Mouse (Mus musculus): Measurements from ENCODE around the gene Ccdc50. TPM values are rescaled to one million over a fixed set of nuclear protein-coding genes. Genes with fewer than 3 reads are reported as not detected.
A peak's percentile ranks its signal among the peaks of the same experiment; 100 is the strongest.

Gene Ccdc50
- polyA plus RNA-seq, 1 experiment from 2014 or later = 27.3 TPM

DNA sequence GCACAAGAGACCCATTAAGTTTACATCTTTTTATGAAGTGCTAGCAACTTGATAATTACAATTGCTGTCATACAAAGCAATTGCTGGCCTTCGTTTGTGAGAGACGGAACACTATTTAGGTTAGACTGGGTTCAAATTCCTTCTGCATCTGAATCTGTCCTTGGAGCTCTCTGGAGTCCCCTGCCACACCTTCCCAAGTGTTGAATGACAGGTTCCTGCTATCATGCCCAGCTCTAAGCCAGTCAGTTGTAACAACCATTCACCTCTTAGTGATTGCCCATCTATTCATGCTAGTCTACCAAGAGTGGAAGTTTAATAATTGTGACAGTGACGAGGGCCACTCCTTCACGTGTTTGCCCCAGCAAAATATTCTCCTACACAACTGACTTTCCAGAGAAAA is 6.5 kb upstream of the Ccdc50 start:
- Histone ChIP-seq H3K4me2 (no peak overlapping the region), H3K27me3 (no peaks in the 10 kb centered on the region), H3K4me1 (replicated peaks) (no peaks in the 10 kb centered on the region; the same call in 1 of the 2 replicates), H3K27ac (no peak overlapping the region), H3K9ac (no peak overlapping the region), H3K9me3 (replicated peaks) (no peaks in the 10 kb centered on the region), H3K4me3 (no peak overlapping the region), H3K36me3 (no peaks in the 10 kb centered on the region)
- no peak for ATAC-seq (replicated peaks; ENCODE audit: insufficient number of reproducible peaks, insufficient read depth, low FRiP score, low read depth)
- 62% methylated on average over 4 of the region's 4 CpGs for WGBS

DNA sequence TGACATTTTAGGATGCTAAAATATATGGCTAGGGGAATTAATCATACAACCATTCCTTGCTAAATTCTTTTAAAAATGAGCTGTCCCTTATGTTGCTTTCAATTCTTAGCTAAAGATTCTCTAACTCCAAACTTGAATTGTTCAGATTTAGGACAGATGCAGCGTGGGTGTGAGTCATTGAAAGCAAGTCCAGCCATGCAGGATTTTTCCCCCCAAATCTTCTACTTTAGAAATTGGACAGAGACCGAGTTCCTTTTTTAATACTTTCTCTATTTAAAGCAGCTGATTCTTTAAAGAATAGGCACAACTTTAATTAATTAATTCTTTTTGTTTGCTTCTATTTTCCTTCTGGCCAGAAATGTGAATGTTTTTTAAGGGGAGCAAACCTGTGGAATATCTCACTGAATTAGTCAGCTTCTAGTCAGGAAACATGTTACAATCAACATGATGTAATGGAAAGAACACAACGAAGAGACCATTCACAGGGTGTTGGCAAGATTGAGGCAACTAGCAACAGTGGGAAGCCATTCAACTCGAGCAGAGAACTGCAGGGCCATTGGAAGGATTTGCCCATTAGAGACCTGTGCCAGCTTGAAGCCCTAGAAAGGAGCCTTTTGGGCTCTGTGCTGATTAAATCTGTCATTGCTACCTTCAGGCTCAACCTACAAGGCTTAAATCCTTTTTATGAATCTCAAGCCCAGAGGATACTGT is 3.6 kb upstream of the Ccdc50 start:
- no peak overlapping the region for H3K27ac ChIP-seq
- WGBS = 61% methylated on average over 4 of the region's 4 CpGs
- ATAC-seq (replicated peaks; ENCODE audit: insufficient number of reproducible peaks, insufficient read depth, low FRiP score, low read depth) = no peak

DNA sequence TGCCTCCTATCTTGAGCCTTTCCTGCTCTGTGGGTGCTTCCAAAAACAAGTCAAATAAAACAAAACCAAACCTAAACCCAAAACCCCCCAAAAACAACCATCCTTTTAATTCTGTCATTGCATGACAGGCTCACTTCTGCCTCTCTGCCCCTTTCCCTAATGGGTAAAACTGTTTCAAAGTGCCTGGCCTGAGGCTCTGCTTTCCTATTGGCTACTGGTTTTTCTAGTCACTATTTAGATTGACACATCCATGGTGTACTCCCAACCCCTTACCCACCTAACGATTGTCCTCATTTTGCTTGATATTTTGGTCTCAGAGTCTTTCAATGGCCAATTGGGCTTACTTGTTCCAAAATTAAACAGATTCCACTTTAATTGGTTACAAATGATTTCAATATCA is 3.0 kb upstream of the Ccdc50 start:
- Histone ChIP-seq H3K4me2 (no peak overlapping the region), H3K9ac (no peak overlapping the region), H3K4me3 (no peak overlapping the region), H3K27me3 (no peaks in the 10 kb centered on the region), H3K27ac (no peak overlapping the region), H3K4me1 (replicated peaks) (peaks cover 18% of the 10 kb centered on the region), H3K9me3 (replicated peaks) (no peaks in the 10 kb centered on the region), H3K36me3 (no peaks in the 10 kb centered on the region)
- WGBS = 80% methylated on average over 1 of the region's 1 CpGs
- no peak for ATAC-seq (replicated peaks; ENCODE audit: insufficient number of reproducible peaks, insufficient read depth, low FRiP score, low read depth)

More for the DNA sequence above, 3.6 kb upstream of the Ccdc50 start:
- no peak overlapping the region for H3K4me3 ChIP-seq
- no peak overlapping the region for H3K4me2 ChIP-seq
- H3K36me3 ChIP-seq = no peaks in the 10 kb centered on the region
- H3K4me1 ChIP-seq (replicated peaks) = peaks cover 12% of the 10 kb centered on the region
- H3K27me3 ChIP-seq = no peaks in the 10 kb centered on the region
- H3K9ac ChIP-seq = no peak overlapping the region
- no peaks in the 10 kb centered on the region for H3K9me3 ChIP-seq (replicated peaks)

DNA sequence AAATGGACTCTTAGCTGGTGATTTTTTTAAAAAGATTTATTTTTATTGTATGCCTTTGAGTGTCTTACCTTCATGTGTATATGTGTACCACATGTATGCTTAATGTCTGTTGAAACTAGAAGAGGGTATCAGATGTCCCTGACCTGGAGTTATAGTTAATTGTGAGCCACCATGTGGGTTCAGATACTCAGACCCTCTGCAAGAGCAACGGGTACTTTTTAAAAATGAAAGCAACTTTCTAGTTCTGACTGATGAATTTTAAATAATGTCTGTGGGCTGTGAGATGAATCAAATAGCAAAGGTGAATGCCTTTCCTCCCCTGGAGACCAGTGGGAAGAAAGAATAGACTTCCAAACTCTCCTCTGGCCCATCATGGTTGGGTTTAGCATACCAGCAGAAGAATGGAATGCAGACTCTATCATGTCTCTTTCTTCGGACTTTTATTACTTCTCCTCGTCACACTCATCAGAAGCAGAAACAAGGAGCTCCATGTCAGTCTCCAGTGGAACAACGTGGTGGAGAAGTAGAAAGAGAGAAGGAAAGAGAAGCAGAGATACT is 1.7 kb upstream of the Ccdc50 start:
- Histone ChIP-seq H3K27ac (no peak overlapping the region), H3K9me3 (replicated peaks) (no peaks in the 10 kb centered on the region), H3K9ac (no peak overlapping the region), H3K4me1 (replicated peaks) (peaks cover 21% of the 10 kb centered on the region), H3K27me3 (no peaks in the 10 kb centered on the region), H3K36me3 (no peaks in the 10 kb centered on the region), H3K4me3 (no peak overlapping the region), H3K4me2 (no peak overlapping the region)
- 68% methylated on average over 4 of the region's 4 CpGs for WGBS
- no peak for ATAC-seq (replicated peaks; ENCODE audit: insufficient number of reproducible peaks, insufficient read depth, low FRiP score, low read depth)

DNA sequence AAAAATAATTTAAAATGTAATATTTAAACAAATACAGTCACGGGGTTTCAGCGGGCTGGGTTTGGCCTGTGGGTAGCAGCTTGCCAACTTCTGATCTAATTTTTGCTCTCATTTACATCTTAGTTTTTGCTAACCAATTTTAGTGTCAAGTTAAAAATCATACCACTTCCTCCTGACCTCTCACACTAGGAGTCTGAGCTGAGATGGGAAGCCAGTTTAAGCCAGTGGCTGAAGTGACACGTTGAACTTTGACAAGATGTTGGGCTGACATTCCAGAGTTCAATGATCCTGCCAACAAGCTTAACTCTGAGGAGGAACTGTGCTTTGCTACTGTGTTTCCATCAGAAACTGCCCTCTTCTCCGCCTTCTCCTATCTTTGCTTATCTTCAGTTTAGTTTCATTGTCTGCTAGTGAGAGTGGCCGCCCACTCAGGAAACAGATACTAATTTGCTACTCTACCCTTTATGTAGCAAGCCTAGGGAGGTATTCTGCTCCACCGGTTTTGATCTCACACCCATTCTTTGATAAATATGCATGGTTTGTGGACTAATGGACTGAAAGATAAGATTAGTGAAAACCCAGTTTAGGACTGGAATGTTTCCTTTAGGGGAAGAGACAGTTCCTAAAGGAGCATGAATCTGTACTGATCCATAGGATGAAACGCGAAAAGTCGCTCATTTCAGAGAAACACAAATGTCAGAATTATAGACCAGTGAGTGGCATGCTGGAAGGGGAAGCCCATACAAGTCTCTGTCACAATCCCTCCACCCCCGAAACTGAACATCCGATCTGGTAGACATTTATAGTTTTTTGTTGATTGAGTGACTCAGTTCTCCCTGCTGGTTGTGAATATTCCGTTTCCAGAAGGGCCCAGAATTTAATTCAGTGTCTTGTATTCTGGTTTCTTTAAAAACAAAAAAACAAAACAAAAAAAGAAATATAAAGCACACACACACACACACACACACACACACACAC is 746 bp upstream of the Ccdc50 start:
- ATAC-seq (replicated peaks; ENCODE audit: insufficient number of reproducible peaks, insufficient read depth, low FRiP score, low read depth) = no peak
- WGBS = 30% methylated on average over 12 of the region's 12 CpGs
- peak overlapping the region; percentile 94 for H3K4me3 ChIP-seq
- no peak overlapping the region for H3K9ac ChIP-seq
- H3K4me1 ChIP-seq (replicated peaks) = peaks cover 21% of the 10 kb centered on the region
- H3K36me3 ChIP-seq = no peaks in the 10 kb centered on the region
- H3K27me3 ChIP-seq = no peaks in the 10 kb centered on the region
- peak overlapping the region; percentile 64 for H3K4me2 ChIP-seq
- H3K9me3 ChIP-seq (replicated peaks) = no peaks in the 10 kb centered on the region
- peak overlapping the region; percentile 98 for H3K27ac ChIP-seq

DNA sequence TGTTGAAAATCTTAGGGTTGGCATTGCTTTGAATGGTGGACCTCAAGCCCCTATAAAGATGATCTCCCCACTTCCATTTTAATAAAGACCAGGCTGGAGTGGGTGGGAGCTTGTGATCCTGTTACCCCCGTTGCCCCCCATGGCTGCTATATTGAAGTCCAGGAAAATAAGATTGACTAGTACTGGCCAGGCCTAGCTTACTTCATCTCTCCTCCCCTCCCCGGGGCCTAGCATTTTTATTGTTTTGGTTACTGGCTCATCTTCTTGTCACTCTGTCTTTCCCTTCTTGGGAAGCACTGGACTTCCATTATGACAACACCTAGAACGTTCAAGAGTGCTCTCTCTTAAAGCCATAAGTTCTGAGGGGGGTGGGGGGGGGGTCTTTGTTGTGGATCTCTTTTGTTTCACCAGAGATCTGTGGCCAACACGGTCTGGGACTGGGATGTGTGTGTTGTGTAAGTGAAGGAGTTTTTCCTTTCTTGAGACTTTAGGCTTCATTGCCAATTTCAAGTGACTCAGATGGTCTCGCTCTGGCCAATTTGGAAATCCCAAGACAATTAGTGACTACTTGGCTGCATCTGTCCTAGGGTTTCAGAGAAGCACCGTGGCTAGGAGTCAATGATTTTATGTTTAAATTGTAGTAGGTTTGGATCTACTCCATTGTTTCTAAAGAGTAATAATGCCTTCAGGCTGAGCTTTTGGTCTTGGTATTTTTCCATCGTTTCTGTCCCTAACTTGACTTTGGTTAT is 1.0 kb downstream of the Ccdc50 start:
- Histone ChIP-seq H3K9me3 (replicated peaks) (no peaks in the 10 kb centered on the region), H3K4me2 (peak overlapping the region; percentile 64), H3K27me3 (no peaks in the 10 kb centered on the region), H3K27ac (peak overlapping the region; percentile 98), H3K36me3 (no peaks in the 10 kb centered on the region), H3K9ac (peak overlapping the region; percentile 99), H3K4me3 (peak overlapping the region; percentile 94), H3K4me1 (replicated peaks) (peaks cover 21% of the 10 kb centered on the region)
- 30% methylated on average over 7 of the region's 7 CpGs for WGBS
- no peak for ATAC-seq (replicated peaks; ENCODE audit: insufficient number of reproducible peaks, insufficient read depth, low FRiP score, low read depth)

DNA sequence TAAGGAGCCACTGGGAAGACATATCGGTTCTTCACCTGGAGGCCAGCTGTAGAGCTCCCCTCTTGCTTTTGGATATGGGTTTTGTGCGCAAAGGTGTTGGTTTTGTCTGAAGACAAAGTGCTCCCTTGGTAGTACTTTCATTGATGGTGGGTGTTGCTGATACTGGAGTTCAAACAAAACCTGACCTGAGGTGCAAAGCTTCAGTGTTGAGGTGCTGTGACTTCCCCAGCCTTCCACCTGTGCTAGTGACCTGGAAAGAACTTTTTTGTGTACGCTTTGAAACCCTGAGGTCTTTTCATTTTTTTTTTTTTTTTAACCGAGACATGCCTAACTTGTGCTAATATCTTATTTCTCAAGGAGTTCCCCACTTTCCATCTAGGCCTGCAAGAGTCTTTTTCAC is 1.6 kb downstream of the Ccdc50 start:
- WGBS = 80% methylated on average over 4 of the region's 4 CpGs
- ATAC-seq (replicated peaks; ENCODE audit: insufficient number of reproducible peaks, insufficient read depth, low FRiP score, low read depth) = no peak
- H3K4me3 ChIP-seq = peak overlapping the region; percentile 94; the same call in 1 of the 2 replicates
- H3K4me1 ChIP-seq (replicated peaks) = peaks cover 21% of the 10 kb centered on the region
- peak overlapping the region; percentile 64 for H3K4me2 ChIP-seq
- no peaks in the 10 kb centered on the region for H3K9me3 ChIP-seq (replicated peaks)
- no peak overlapping the region for H3K27ac ChIP-seq
- no peaks in the 10 kb centered on the region for H3K36me3 ChIP-seq
- no peak overlapping the region for H3K9ac ChIP-seq
- H3K27me3 ChIP-seq = no peaks in the 10 kb centered on the region

DNA sequence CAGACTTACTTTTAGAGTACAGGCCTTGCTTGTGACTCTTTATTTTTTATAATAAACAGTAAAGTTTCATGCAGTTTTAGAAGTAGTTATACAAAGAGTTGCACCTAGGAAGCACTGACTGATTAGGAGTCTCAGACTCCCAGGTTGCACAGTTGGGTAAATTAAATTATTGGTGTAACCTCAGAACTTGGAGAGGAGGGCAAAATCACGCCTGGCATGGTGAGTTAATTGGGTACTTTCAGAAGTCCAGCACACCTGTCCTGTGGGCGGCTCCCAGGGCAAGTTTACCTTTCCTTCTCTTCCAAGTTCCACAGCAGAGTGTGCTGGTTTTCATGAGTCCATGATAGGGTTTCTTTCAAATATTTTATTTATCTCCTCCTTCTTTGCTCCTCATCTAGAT is 3.2 kb downstream of the Ccdc50 start:
- no peaks in the 10 kb centered on the region for H3K27me3 ChIP-seq
- H3K4me3 ChIP-seq = no peak overlapping the region
- H3K9me3 ChIP-seq (replicated peaks) = 0 out of 2 replicates have a peak, but pooled peaks cover 3% of the 10 kb centered on the region
- H3K36me3 ChIP-seq = no peaks in the 10 kb centered on the region; the same call in 1 of the 2 replicates
- H3K4me1 ChIP-seq (replicated peaks) = peaks cover 21% of the 10 kb centered on the region
- H3K4me2 ChIP-seq = no peak overlapping the region
- 84% methylated on average over 2 of the region's 2 CpGs for WGBS
- ATAC-seq (replicated peaks; ENCODE audit: insufficient number of reproducible peaks, insufficient read depth, low FRiP score, low read depth) = no peak
- no peak overlapping the region for H3K9ac ChIP-seq
- no peak overlapping the region for H3K27ac ChIP-seq

DNA sequence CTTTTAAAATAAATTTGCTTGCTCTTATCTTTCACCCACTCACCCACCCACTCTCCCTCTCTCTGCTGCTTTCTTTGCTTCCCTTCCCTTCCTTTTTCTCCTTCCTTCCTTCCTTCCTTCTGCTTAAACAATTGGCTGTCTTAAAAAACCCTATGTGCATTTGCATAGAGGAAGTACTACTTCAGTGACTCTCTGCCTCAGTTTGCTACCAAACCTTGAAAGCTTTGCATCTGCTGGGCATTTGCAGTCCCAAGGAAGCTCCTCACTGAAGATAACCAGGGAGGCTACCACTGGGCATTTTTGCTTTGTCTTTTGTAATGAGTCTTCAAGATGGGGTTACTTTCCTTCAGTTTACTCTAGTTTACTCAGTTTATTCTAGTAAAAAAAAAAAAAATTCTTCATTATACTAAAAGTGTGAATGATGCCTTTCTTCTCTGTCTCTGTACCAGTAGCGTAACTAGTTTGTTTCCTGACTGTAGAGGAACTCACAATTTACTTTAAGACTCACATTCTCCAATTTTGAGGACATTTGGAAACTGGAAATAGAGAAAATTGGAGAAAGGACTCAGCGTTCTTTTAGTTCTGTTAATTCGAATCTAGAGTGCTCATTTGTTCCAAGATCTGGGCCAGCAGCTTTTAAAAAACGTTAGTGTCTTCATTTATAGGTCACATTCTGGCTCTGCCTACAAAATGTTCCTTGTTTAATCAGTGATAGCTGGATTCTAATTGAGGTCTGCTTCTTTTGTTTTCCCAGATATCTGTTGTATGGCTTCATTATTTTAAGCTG is 6.8 kb downstream of the Ccdc50 start:
- Histone ChIP-seq H3K4me2 (no peak overlapping the region), H3K27me3 (no peaks in the 10 kb centered on the region), H3K9me3 (replicated peaks) (0 out of 2 replicates have a peak, but pooled peaks cover 3% of the 10 kb centered on the region), H3K4me1 (replicated peaks) (peaks cover 5% of the 10 kb centered on the region), H3K27ac (no peak overlapping the region), H3K4me3 (no peak overlapping the region), H3K36me3 (no peaks in the 10 kb centered on the region; the same call in 1 of the 2 replicates), H3K9ac (no peak overlapping the region)
- ATAC-seq (replicated peaks; ENCODE audit: insufficient number of reproducible peaks, insufficient read depth, low FRiP score, low read depth) = no peak
- WGBS = 84% methylated on average over 4 of the region's 4 CpGs

DNA sequence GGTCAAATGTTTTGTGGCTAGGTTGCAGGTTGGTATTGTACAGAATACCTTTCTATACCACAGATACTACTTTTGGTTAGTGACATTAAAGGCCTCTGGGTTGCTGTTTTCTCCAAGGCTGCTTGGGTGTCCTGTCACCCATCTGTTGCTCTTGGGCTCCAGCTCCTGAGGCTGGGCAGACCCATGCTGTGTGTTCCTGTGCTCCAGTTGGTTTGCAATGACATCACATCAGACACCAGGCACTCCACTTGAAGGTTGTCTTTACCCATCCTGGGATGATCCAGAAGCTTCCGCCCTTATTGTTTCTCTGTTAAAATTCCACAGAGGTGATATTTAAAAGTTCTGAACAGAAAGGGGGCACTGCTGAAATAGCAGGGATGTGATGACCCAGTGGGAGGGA is 8.3 kb downstream of the Ccdc50 start:
- no peak for ATAC-seq (replicated peaks; ENCODE audit: insufficient number of reproducible peaks, insufficient read depth, low FRiP score, low read depth)
- Histone ChIP-seq H3K9ac (no peak overlapping the region), H3K27me3 (no peaks in the 10 kb centered on the region), H3K27ac (no peak overlapping the region), H3K9me3 (replicated peaks) (0 out of 2 replicates have a peak, but pooled peaks cover 3% of the 10 kb centered on the region), H3K4me2 (no peak overlapping the region), H3K4me1 (replicated peaks) (0 out of 2 replicates have a peak, but pooled peaks cover 2% of the 10 kb centered on the region), H3K36me3 (no peaks in the 10 kb centered on the region; the same call in 1 of the 2 replicates), H3K4me3 (no peak overlapping the region)
- WGBS = 91% methylated on average over 1 of the region's 1 CpGs
